Mouse (Mus musculus) right cerebral cortex, postnatal 14 days (tissue): ENCODE data around the gene Slco2b1.

Experiments
- DNase-seq: peaks from one replicate; pipeline ENCODE4 v3.0.0; 2022

Gene Slco2b1

GRCm38 (mm10) chr7:99693387-99693786, 17.8 kb downstream of the Slco2b1 start:
- no peak for DNase-seq

- DNase-seq: no peak
Measured at GRCm38 (mm10) chr7:99692396-99692795, 18.7 kb downstream of the Slco2b1 start.

- DNase-seq: no peak
Measured at GRCm38 (mm10) chr7:99690819-99691218, 20.3 kb downstream of the Slco2b1 start.

GRCm38 (mm10) chr7:99684086-99684485, 27.1 kb downstream of the Slco2b1 start:
- DNase-seq: peak; percentile 47

GRCm38 (mm10) chr7:99680771-99681170, 30.4 kb downstream of the Slco2b1 start:
- no peak for DNase-seq

GRCm38 (mm10) chr7:99674890-99675289, 36.2 kb downstream of the Slco2b1 start:
- no peak for DNase-seq

GRCm38 (mm10) chr7:99674209-99674608, 36.9 kb downstream of the Slco2b1 start:
- DNase-seq: no peak

GRCm38 (mm10) chr7:99673188-99673587, 38.0 kb downstream of the Slco2b1 start:
- DNase-seq: no peak

- DNase-seq: no peak
Measured at GRCm38 (mm10) chr7:99671544-99672435, 39.4 kb downstream of the Slco2b1 start.

- DNase-seq: no peak
Measured at GRCm38 (mm10) chr7:99670915-99671314, 40.2 kb downstream of the Slco2b1 start.

GRCm38 (mm10) chr7:99668802-99669201, 42.3 kb downstream of the Slco2b1 start:
- DNase-seq: no peak

GRCm38 (mm10) chr7:99667096-99667495, 44.0 kb downstream of the Slco2b1 start:
- DNase-seq: no peak

GRCm38 (mm10) chr7:99665731-99666452, 45.2 kb downstream of the Slco2b1 start:
- DNase-seq: no peak

- DNase-seq: no peak
Measured at GRCm38 (mm10) chr7:99664571-99665485, 46.3 kb downstream of the Slco2b1 start.

GRCm38 (mm10) chr7:99663507-99664220, 47.5 kb downstream of the Slco2b1 start:
- no peak for DNase-seq

- no peak for DNase-seq
Measured at GRCm38 (mm10) chr7:99662311-99662710, 48.8 kb downstream of the Slco2b1 start.

GRCm38 (mm10) chr7:99661571-99662230, 49.4 kb downstream of the Slco2b1 start:
- DNase-seq: peak; percentile 45

GRCm38 (mm10) chr7:99661071-99661470, 50.1 kb downstream of the Slco2b1 start:
- no peak for DNase-seq

GRCm38 (mm10) chr7:99659379-99660029, 51.6 kb downstream of the Slco2b1 start:
- peak; percentile 85 for DNase-seq

GRCm38 (mm10) chr7:99654244-99654643, 56.9 kb downstream of the Slco2b1 start:
- DNase-seq: no peak

- DNase-seq: no peak
Measured at GRCm38 (mm10) chr7:99649585-99649984, 61.6 kb downstream of the Slco2b1 start.
